Mouse (Mus musculus) spleen, adult 12 weeks (tissue): ENCODE results near the gene Zfp536.
"Not testable (repeated sequence)": the region's sequence is repeated elsewhere in the genome, so short reads cannot be mapped to it uniquely, and the experiment has no call there.

Experiments used
- DNase-seq: peaks from one replicate; pipeline ENCODE4 v3.0.0; 2022; ENCODE audit warnings: low spot score

Gene Zfp536

DNA sequence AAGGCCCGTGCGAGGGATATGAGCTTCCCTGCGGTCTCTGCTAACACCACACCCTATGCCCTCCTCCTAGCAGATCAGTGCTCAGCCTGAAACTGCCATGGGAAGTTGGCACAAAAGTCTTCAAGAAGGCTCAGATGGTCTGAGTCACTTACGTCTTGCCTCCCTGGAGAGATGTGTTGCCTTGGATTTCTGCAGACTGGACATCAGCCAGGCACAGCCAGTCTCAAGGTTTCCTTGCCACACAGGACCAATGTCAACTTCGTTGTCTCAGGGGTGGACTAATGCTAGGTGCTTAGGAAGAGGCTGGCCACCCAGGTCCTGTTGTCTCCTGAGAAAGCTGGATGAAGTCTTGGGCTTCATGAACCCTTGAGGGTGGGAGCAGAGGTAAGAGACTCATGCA is 14.6 kb downstream of the Zfp536 start:
- DNase-seq, result no peak

DNA sequence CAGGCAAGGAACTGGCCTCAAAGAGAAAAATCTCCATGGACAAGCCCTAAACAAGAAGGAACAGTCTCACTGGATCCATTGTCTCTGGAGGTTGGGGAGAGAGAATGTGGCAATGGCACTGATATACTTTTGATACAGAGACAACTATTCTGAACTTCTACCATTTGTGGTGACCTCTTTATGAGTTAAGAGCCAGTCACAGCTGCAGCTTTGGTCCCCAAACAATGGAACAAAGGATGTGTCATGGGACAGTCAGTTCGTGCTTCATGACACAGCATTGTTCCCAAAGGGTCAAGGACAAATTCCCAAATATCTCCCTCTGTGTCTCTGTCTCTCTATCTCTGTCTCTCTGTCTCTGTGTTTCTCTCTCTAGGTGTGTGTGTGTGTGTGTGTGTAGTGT is 20.4 kb downstream of the Zfp536 start:
- DNase-seq, result no peak

DNA sequence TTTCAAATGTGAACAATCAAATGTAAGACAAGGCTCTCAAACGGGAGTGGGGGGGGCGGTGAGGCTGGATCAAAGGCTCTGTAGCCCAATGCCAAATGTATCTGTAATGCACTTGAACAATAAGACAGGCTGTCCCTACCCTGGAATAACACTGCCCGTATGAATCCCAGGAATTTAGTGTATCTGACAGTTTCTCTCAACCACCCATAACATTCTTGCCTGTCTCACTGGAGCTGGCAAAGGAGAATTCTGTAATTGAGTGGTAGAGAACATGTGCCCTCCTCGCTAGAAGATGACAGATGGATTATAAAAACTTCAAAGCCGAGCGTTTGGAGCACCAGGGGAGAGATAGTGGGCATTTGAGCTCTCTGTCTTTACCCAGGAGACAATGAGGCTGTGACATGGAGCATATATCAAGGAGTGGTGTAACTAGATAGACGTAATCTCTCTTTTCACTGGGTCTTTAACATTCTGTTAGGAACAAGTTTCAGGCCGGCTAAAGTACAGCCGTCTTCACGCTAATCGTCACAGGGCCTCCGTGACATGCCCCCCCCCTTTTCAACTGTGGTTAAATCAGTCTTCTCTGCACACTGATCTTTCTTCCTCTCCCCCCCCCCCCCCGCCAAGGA is 27.2 kb downstream of the Zfp536 start:
- no peak for DNase-seq

DNA sequence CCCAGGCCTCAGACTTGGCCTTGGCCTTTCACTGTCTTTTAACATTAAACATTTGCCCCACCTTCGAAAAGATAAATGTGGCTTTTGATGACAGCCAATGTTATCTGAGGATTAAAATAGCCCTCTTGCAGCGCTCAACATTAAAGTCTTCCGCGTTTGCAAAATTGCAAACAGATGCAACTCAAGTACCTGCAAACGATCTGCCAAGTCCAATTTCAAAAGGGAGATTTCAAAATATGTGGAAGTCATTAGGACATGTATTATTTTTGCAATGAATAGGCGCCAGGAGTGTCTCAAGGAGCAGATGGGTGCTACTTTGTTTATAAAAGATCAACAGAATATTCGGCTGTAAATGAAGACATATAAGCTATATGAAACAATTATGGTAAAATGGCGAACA is 30.1 kb downstream of the Zfp536 start:
- no peak for DNase-seq

DNA sequence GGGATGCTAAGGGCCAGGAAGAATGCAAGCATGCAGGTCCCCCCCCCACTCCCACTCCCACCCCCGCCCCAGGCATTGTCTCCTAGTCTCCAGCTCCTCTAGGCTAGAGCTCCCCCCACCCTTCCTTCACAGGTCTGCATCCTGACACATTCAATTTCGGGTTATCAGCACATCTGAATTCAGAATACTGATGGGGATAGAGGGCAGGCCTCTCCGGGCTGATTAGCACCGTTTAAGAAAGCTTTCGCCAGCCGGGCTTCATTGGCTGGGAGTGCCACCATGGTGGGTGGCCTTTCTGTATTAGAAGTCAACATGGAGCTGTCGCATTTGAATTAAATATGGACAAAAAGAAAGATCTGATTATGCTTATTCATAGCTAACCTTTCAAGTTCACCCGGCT is 36.2 kb downstream of the Zfp536 start:
- no peak for DNase-seq

DNA sequence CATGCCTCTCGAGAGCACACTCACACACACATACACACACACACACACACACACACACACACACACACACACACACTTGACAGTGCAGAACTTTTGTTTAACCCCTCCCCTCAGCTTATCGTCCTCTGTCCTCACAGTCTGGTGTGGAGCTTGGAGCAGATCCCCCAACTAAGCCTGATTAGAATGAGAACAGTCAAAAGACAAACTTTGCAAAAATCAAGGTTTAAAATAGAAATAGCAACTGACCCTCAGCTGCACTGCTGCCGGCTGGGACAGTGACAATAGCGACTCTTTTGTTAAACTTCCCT is 37.1 kb downstream of the Zfp536 start:
- no peak for DNase-seq

DNA sequence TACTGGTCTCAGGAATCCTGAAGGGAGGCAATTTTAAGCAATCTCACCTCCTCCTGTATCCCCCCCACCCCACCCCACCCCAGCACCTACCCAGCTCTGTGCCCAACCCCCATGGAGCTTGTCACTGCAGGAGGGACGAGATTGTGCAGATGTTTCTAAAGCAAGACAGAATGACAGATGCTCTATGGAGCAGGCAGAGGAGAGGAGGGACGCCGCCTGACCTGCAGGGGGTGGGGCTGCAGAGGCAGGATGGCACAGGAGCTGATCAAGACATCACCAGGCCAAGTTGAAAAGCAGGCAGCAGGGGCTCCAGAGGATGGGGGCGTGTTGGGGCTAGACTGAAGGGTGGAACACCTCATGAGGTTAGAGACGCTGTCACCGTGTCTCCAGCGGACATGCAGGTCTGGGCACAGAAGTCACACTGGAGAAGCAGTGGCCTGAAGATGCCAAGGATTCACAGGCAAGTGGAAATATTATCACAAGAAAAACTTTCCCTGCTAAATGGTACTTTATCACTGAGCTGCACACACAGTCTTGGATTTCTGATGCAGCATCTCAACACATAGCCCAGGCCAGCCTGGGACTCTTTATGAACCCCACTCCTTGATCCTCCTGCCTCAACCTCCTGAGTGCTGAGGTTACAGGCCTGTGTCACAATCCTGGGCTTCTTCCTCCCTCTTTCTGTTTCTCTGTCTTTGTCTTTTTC is 37.6 kb downstream of the Zfp536 start:
- no peak for DNase-seq

DNA sequence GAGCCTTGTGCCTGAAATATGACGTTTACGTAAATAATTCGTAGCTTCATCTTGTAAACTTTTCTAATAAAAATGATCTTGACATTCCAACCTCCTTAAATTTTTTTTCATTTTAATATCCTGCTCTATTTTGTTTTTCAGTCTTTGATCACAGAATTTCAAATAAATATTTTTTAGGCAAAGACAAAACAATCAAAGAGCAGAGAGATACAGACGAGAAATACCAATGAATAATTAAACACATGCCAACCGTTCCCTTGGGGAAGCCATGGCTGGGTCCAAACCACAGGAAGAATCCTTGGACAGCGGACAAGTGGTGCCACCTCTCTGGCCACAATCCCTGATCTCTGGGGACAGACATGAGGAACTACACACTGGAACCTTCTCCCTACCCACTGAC is 38.3 kb downstream of the Zfp536 start:
- no peak for DNase-seq

DNA sequence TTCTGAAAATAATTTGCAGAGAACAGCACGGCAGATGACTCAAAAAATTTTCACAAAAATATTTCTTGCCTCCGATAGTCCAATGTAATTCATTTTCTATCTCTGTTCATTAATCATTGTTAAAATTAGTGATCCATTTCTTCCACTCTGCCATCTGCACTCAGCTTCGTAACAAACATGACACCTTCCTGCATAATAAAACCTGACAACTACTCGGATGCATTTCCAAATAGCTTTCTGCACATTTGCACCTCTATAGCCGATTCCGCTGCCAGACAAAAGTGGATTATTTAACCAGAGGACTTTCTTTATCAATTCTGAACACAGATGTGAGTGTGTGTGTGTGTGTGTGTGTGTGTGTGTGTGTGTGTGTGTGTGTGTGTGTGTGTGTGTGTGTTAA is 38.9 kb downstream of the Zfp536 start:
- DNase-seq, result no peak

DNA sequence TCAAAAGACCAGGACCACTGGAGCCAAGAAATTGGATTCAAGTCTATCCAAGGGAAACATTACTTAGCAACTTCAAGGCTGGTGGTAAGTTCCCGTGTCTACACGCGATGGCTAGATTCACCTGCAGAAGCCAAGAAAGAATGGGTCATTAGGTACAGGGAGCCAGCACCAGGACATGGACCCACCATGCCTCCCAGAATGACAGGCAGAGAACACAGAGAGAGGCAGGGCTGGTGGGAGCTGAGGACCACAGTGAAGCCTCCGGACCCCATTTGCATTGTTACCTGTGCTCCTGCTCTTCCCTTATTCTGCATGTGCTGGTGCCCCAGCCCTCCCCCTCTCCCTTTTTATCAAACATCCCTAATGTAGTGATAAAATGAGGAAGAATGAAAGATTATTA is 39.4 kb downstream of the Zfp536 start:
- no peak for DNase-seq

DNA sequence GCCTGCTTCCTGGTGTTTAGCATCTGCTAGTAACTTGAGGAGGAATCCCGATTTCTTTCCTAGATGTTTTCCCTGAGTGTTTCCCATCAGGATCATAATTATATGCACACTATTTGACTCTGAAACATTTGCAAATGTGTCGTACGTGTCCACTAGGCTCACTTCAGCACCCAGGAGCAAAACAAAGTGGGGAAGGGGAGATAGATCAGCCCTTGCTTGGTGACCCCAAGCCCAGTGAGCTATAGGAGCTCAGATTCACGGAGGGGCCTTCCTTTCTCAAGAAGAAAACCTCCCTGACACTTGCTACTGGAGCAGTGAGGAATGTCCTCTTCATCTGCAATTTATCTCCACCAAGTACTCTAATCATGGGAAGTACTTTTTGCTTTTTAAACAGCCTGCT is 40.7 kb downstream of the Zfp536 start:
- DNase-seq, result no peak

DNA sequence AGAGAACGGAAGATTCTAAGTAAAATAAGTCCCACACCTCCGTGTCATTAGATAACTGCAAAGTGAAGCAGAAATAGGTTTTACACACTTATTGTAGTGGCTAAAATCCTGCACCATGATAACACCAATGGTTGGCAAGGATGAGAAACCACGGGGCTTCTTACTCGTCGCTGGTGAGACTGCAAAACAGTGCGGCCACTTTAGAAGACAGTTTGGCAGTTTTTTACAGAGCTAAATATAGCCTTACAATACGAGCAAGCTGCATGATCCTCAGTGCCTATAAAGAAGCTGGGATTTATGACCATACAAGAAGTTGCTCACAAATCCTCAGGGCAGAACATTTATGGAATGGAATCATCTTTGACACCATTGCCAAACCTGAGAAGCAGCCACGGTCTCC is 45.7 kb downstream of the Zfp536 start:
- DNase-seq, result no peak

DNA sequence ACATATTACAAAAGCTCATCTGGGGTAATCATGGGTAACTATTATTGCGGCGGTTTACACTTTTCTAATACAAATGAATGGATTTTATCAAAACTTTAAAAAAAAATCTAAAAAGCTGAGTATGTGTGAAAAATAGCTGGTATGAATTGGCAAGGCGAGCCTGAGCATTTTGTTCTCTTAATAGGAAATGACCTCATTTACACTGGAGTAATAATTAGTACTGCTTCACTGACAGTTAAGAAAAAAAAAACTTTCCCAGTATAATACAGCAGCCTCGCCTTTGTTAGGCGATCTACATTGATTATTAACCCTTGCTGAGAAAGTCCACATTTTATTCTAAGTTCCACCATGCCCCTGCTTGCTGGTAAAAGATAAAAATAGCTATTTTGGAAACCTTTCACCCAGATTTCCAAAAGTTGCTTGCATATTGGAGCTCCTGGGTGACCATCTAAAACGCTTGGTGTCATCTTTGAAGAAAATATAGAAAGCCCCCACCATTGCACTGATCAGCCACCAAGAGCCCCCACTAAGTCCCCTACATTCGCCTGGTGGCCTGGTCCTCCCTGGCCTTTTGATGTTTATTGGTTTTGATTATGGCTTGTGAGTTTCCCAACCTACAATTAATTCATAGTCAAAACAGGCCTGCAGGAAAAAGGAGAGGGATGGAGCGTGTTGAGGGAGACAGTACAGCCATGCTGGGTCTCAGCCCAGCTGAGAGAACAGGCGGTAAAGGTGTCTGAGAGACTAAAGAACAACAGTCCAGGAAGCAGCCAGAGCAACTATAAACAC is 49.2 kb downstream of the Zfp536 start:
- DNase-seq, result no peak

DNA sequence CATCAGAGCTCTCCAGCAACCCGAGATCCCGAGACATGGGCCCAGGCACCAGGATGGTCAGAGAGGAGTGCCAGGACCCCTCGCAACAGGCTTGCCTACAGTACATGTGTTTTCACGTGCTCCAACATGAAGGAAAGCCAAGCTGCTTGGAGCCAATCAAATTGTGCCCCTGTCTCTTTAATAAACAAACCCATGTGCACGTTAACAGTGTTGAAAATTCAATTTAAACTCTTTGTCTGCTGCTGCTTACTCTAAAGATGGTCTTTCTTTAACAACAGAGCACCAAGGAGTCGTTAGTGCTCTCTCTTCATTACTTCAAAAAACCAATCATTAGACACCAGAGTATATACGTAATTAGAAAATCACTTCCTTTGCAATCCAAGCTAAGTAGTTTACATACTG is 50.2 kb downstream of the Zfp536 start:
- DNase-seq, result no peak

DNA sequence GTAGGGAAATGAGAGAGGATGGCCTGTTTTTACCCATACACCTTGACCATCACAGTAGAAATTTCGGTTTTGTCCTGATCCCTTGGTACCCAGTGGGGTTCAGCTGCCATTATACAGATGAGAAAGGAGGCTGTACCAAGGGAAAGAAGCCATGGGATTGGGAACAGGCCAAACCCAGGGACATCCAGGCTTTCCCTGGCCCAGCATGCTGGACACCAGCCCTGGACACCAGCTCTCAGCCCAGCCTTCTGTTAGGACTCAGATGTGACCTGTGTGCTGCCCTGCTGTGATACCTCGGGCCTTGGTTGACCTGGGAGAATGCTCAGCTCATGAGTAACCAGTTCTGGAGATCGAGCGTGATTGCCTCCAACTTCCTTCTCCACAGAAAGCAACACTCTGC is 51.8 kb downstream of the Zfp536 start:
- no peak for DNase-seq

DNA sequence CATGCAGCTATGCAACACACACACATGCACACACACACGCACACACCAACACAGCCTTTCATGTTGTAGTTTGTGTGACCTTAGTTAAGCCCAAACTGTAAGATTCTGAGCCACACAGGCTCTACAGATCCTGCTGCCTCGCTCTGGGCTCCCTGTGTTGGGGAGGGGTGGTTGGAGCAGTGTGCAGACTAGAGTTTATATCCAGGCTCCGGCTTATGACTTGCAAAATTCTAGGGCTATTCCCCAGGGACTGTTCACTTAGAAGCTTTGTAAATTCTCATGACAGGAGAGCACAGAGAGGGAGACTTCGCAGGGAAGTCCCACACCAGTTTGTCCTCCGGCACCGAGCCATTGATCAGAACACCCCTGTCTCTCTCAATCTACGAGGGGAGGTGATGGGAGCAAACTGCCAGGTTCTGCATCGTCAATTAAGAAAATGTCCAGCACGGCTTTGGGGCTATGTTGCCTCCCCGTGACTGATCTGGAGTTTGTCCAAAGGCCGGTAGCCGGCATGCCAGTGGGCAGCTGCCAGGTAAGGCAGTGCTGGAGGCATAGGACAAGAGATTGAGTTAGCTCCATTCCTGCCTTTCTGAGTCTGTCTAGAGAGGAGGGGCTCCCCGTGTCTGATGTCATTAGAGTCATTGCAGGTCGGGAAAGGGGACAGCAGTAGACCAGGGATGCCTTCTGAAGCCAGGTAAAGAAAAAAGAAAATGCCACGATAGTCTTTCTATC is 54.6 kb downstream of the Zfp536 start:
- no peak for DNase-seq

DNA sequence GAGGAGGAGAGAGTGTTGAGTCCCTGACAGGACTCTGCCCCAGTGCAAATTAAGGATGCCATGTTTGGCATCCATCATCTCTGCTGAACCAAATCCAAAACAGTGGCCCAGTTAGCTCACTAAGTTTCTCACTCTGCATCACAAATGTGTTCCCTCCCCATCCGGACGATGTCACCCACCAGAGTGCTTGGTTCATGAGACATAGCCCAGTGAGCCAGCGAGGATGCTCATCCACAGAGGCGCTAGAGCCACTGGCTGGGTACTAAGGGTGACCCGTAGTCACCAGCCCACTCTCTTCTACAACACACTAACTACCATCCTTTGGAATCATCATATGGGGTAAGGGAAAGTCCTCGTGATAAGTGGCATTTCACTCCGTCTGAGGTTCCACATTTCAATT is 56.4 kb downstream of the Zfp536 start:
- no peak for DNase-seq

DNA sequence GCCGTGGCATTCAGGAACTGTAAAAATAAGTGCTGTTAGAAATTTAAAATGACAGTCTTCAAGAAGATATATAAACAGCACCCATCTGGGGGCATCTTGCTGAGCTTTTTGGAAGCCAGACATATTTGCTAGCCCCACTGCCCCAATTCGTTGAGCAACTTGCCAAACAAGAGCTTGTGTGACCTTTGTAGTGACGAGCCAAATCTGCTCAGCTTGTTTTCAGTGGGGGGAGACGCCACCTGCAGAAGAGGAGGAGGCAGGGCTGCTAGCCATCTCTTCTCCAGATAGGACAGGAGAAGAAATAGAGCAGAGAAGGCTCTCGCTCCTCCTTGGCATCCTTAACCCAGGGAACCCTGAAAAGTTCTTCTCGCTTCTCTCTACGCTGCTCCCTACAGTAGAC is 56.8 kb downstream of the Zfp536 start:
- no peak for DNase-seq

DNA sequence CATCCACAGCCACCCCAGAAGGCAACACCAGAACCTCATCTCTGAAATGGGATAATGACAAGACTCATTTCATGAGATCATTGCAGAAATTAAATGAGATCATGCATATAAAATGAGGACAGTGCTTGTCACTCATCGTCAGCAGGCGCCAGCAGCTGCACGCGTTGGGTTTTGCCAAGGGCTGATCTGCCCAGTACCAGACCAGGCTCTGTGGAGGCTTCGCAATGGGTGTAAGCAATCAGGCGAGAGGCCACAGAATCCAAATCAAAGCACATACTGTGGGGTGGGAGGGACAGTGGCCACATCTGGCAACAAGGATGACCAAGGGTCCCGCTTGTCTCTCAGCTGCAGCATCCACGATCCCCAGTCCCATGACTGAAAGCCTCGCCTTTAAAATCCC is 69.0 kb downstream of the Zfp536 start:
- DNase-seq, result no peak

DNA sequence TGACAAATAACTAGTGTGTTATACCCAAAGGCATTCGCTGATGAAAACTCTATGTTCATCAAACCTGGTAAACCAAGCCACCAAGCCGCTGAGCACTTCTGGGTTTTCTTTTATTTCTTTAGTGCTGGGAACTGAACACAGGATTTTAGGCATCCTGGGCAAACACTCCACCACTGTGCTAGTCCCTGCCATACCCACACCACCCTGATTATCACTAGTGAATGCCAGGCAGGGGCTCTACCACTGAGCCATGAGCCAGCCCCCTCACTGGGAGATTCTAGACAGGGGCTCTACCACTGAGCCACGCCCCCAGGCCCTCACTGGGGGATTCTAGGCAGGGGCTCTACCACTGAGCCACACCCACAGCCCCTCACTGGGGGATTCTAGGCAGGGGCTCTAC is 76.1 kb downstream of the Zfp536 start:
- DNase-seq, result not testable (repeated sequence)

DNA sequence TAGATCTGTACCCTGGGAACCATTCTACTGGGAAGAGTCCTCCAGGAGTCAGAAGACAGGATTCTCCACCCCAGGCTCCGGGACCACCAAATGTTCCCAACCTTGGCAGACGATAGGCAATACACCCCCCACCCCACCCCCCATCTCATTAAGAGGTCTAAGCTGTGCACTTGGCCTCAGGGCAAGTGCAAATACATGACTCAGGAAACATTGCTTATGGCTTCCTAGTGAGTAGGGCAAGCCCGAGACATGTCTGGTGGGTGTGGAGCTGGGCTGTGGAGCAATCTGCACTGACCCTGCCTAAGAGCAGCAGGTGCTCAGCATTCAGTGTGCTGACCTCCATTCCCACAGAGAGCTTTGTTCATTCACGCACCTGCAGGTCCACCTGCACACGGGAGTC is 78.4 kb downstream of the Zfp536 start:
- DNase-seq, result no peak

DNA sequence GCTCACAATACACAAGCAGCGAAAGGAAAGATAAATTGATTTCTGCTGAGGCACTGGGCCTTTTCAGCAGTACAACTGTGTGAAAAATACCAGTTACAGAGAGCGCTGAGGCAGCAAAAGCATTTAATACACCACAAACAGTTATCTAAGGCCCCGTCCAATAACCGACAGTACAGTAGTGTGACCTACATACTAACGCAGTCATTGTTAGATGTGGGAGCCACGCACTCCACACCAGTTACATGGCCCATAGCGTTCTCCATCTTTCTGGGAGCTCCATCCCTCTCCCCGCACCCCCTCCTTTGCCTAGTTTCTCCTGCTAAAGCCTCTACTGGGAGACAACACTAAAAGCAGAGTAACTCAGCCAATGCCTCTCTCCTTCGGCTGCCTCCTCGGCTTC is 82.8 kb downstream of the Zfp536 start:
- no peak for DNase-seq
